Mouse (Mus musculus) activated CD4-positive, CD25-positive, alpha-beta regulatory T cell, adult 9 weeks (primary cell): ENCODE results near the gene Vmn2r32. TPM values are rescaled to one million over a fixed set of nuclear protein-coding genes. Genes with fewer than 3 reads are reported as not detected.

Experiments used
- polyA plus RNA-seq: library from polyadenylated mRNA; unstranded; fragments of 100-300 nt; shearing (Covaris generic); gene quantifications from one replicate; pipeline ENCODE4 v1.2.1, GENCODE M21; 2017

Vmn2r32 gene
- not detected for polyA plus RNA-seq

DNA sequence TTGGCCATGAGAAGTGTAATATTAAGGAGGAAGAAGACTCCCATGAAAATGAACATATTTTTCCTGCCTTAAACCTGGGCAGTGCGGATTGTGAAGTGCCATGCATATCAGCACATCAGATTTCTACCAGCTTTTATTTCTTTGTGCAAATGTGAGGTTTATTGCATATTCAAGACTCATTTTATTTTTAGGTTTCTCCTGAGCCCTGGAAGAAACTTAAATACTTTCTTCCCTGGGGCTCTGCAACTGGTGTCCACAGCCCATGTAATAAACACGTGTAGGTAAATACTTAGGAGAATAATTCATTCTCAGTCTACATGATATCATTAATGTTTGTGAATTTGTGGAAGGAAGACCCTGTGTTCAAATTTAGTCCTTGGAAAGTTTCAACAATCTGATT is at the start of gene Vmn2r32:
Vmn2r32 (minus strand) TSS at position 101 of the 400 bp plus-strand sequence.

Other genes starting within 250 kb of the Vmn2r32 start
- gene Vmn2r29, start 232.7 kb downstream of the Vmn2r32 start, polyA plus RNA-seq: 0.11 TPM
- 2.1 TPM for gene Gm45844, start 201.7 kb downstream of the Vmn2r32 start, polyA plus RNA-seq
- gene Clcn4, start 179.2 kb downstream of the Vmn2r32 start, polyA plus RNA-seq: 82.6 TPM
- not detected for gene Vmn2r30, start 142.4 kb downstream of the Vmn2r32 start, polyA plus RNA-seq
- not detected for gene Gm45783, start 105.4 kb downstream of the Vmn2r32 start, polyA plus RNA-seq
- not detected for gene Vmn2r31, start 80.3 kb downstream of the Vmn2r32 start, polyA plus RNA-seq
- gene Vmn2r33, start 86.8 kb upstream of the Vmn2r32 start, polyA plus RNA-seq: not detected
- not detected for gene Vmn2r34, start 209.5 kb upstream of the Vmn2r32 start, polyA plus RNA-seq